Mouse (Mus musculus) heart, embryonic 15.5 days (tissue): ENCODE data around the gene Tomm34. TPM values are rescaled to one million over a fixed set of nuclear protein-coding genes. Genes with fewer than 3 reads are reported as not detected.

Source experiments
- ATAC-seq: fragments of 200-750 bp; cut with Nextera tagmentation; replicated peaks from 2 replicates; pipeline ENCODE4 v1.8.0; 2017; ENCODE audit warnings: low read depth, moderate TSS enrichment; ENCODE audit not compliant: insufficient number of reproducible peaks, insufficient read depth, low FRiP score
- H3K27ac ChIP-seq: fragments of 300-500 bp; sonication (generic); 2 replicates; pipeline ENCODE4 v1.5.1; 2015; ENCODE audit warnings: mild to moderate bottlenecking, inconsistent platforms
- H3K27me3 ChIP-seq: fragments of 300-500 bp; sonication (generic); 2 replicates; pipeline ENCODE4 v1.6.1; 2015; ENCODE audit warnings: inconsistent platforms
- H3K36me3 ChIP-seq: fragments of 300-500 bp; sonication (generic); 2 replicates; pipeline ENCODE4 v1.6.1; 2015; ENCODE audit warnings: mild to moderate bottlenecking, inconsistent platforms
- H3K4me1 ChIP-seq: fragments of 300-500 bp; sonication (generic); replicated peaks from 2 replicates; pipeline ENCODE4 v1.6.1; 2015; ENCODE audit warnings: inconsistent platforms
- H3K4me2 ChIP-seq: fragments of 300-500 bp; sonication (generic); 2 replicates; pipeline ENCODE4 v1.6.1; 2015; ENCODE audit warnings: inconsistent platforms, mild to moderate bottlenecking, moderate library complexity
- H3K4me3 ChIP-seq: fragments of 300-500 bp; sonication (generic); 2 replicates; pipeline ENCODE4 v1.5.1; 2015; ENCODE audit warnings: mild to moderate bottlenecking, inconsistent platforms
- H3K9ac ChIP-seq: fragments of 300-500 bp; sonication (generic); 2 replicates; pipeline ENCODE4 v1.6.1; 2015; ENCODE audit warnings: mild to moderate bottlenecking, inconsistent platforms
- H3K9me3 ChIP-seq: fragments of 300-500 bp; sonication (generic); replicated peaks from 2 replicates; pipeline ENCODE4 v1.6.1; 2016; ENCODE audit warnings: inconsistent platforms
- WGBS: fragments of 180-500 bp; shearing (Covaris S2); methylation state at CpG from one replicate; pipeline ENCODE4 v1.1.7; 2015; ENCODE audit warnings: mixed read lengths; 5-methylcytosine and 5-hydroxymethylcytosine counted together
- polyA plus RNA-seq: library from polyadenylated mRNA; unstranded; fragments of >200 nt; fragmentation: Nextera tagmentation; extraction: Ambion mirVana; gene quantifications from 2 replicates; pipeline ENCODE4 v1.2.1, GENCODE M21; 2015

Tomm34 gene
- 42.8 and 51.8 TPM in 2 replicates for polyA plus RNA-seq

GRCm38 (mm10) chr2:164070765-164071436 lies at the start of gene Tomm34:
TSS of gene Tomm34 (minus strand) at chr2:164071169.
- 0 out of 2 replicates have a peak, but pooled peaks cover 2% of the 10 kb centered on the region for H3K36me3 ChIP-seq
- H3K27me3 ChIP-seq, result no peaks in the 10 kb centered on the region
- peak within 1 kb of the TSS; percentile 82 for H3K27ac ChIP-seq
- peak within 1 kb of the TSS; percentile 94 for H3K4me2 ChIP-seq
- H3K9me3 ChIP-seq, result no peaks in the 10 kb centered on the region
- peak; percentile 98 for ATAC-seq
- peaks cover 27% of the 10 kb centered on the region for H3K4me1 ChIP-seq
- peak within 1 kb of the TSS; percentile 75 for H3K9ac ChIP-seq
- peak within 1 kb of the TSS; percentile 83 for H3K4me3 ChIP-seq
- WGBS, result under 1% methylated on average over 55 of the region's 55 CpGs

- Histone ChIP-seq H3K27me3 (no peaks in the 10 kb centered on the region), H3K36me3 (peaks cover 19% of the 10 kb centered on the region), H3K9me3 (no peaks in the 10 kb centered on the region), H3K4me3 (no peak overlapping the region), H3K9ac (no peak overlapping the region), H3K27ac (no peak overlapping the region), H3K4me1 (no peaks in the 10 kb centered on the region), H3K4me2 (no peak overlapping the region)
- WGBS, result 90% methylated on average over 6 of the region's 6 CpGs
- no peak for ATAC-seq
Observed at GRCm38 (mm10) chr2:164119503-164119902, 48.5 kb upstream of the Tomm34 start.

DNA sequence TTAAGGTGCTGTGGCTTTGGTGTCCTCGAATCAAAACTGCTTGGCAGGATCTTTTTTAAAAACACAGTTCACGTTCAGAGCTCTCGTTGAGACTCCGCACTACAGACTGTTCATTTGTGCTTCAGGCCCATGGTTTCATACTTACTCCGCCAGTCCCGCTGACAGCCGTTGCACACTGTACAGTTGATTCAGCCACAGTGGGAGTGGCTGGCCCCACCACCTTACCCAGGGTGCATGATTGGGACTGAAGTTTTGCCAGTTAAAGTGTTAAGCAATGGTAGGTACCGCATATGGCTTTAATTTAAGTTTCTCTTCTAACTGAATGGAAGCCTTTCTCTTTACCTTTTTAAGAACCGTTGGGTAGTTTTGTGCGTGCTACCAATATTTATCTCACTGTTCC lies 44.6 kb upstream of the Tomm34 start:
- ATAC-seq, result no peak
- WGBS, result 81% methylated on average over 10 of the region's 10 CpGs
- no peaks in the 10 kb centered on the region; the same call in 1 of the 2 replicates for H3K4me1 ChIP-seq
- H3K9me3 ChIP-seq, result no peaks in the 10 kb centered on the region
- peaks cover 19% of the 10 kb centered on the region for H3K36me3 ChIP-seq
- H3K4me2 ChIP-seq, result no peak overlapping the region
- no peak overlapping the region for H3K4me3 ChIP-seq
- H3K27me3 ChIP-seq, result no peaks in the 10 kb centered on the region
- H3K9ac ChIP-seq, result no peak overlapping the region
- H3K27ac ChIP-seq, result no peak overlapping the region

GRCm38 (mm10) chr2:164114051-164114450 lies 43.1 kb upstream of the Tomm34 start:
- Histone ChIP-seq H3K4me1 (no peaks in the 10 kb centered on the region; the same call in 1 of the 2 replicates), H3K9me3 (no peaks in the 10 kb centered on the region), H3K27ac (no peak overlapping the region), H3K27me3 (no peaks in the 10 kb centered on the region), H3K4me3 (no peak overlapping the region), H3K9ac (no peak overlapping the region), H3K4me2 (no peak overlapping the region), H3K36me3 (peaks cover 9% of the 10 kb centered on the region)
- 90% methylated on average over 6 of the region's 6 CpGs for WGBS
- ATAC-seq, result no peak

- 73% methylated on average over 8 of the region's 8 CpGs for WGBS
- H3K9ac ChIP-seq, result no peak overlapping the region
- no peaks in the 10 kb centered on the region for H3K36me3 ChIP-seq
- H3K9me3 ChIP-seq, result no peaks in the 10 kb centered on the region
- peaks cover 15% of the 10 kb centered on the region for H3K4me1 ChIP-seq
- peak overlapping the region; percentile 13; the same call in 1 of the 2 replicates for H3K27ac ChIP-seq
- no peak overlapping the region for H3K4me3 ChIP-seq
- 0 out of 2 replicates have a peak, but pooled peaks have one; percentile 43 for ATAC-seq
- H3K4me2 ChIP-seq, result no peak overlapping the region
- H3K27me3 ChIP-seq, result no peaks in the 10 kb centered on the region
Observed at GRCm38 (mm10) chr2:164111546-164111945, 40.6 kb upstream of the Tomm34 start.

DNA sequence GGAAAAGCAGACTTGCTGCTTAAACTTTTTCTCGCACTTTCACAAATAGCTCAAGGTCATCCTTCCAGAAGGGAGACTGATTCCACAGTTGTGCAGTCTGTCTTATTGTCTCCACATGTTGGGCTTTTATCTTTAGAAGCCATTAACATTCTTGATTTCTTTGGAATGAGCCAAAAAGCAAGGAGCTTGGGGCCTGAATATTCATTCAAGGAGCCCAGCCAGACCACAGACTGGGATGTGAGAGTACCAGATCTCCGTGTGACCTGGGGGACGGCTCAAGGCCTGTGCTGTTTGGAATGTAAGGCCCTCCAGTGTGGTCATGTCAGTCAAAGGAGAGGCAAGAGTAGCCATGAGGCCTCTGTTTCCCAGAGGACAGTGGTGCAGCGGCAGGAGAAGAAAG lies 37.5 kb upstream of the Tomm34 start:
- ATAC-seq, result no peak
- H3K36me3 ChIP-seq, result peaks cover 8% of the 10 kb centered on the region; the same call in 1 of the 2 replicates
- H3K9me3 ChIP-seq, result no peaks in the 10 kb centered on the region
- no peak overlapping the region for H3K9ac ChIP-seq
- no peaks in the 10 kb centered on the region for H3K27me3 ChIP-seq
- H3K4me2 ChIP-seq, result no peak overlapping the region
- 0 out of 2 replicates have a peak overlapping the region, but pooled peaks have one; percentile 15 for H3K27ac ChIP-seq
- WGBS, result 46% methylated on average over 4 of the region's 4 CpGs
- H3K4me1 ChIP-seq, result peaks cover 15% of the 10 kb centered on the region
- no peak overlapping the region for H3K4me3 ChIP-seq

- Histone ChIP-seq H3K4me1 (peaks cover 15% of the 10 kb centered on the region), H3K4me3 (no peak overlapping the region), H3K36me3 (peaks cover 8% of the 10 kb centered on the region; the same call in 1 of the 2 replicates), H3K27ac (no peak overlapping the region), H3K9me3 (no peaks in the 10 kb centered on the region), H3K4me2 (no peak overlapping the region), H3K27me3 (no peaks in the 10 kb centered on the region), H3K9ac (no peak overlapping the region)
- ATAC-seq, result no peak
- 63% methylated on average over 16 of the region's 16 CpGs for WGBS
Observed at GRCm38 (mm10) chr2:164107125-164107874, 36.3 kb upstream of the Tomm34 start.

DNA sequence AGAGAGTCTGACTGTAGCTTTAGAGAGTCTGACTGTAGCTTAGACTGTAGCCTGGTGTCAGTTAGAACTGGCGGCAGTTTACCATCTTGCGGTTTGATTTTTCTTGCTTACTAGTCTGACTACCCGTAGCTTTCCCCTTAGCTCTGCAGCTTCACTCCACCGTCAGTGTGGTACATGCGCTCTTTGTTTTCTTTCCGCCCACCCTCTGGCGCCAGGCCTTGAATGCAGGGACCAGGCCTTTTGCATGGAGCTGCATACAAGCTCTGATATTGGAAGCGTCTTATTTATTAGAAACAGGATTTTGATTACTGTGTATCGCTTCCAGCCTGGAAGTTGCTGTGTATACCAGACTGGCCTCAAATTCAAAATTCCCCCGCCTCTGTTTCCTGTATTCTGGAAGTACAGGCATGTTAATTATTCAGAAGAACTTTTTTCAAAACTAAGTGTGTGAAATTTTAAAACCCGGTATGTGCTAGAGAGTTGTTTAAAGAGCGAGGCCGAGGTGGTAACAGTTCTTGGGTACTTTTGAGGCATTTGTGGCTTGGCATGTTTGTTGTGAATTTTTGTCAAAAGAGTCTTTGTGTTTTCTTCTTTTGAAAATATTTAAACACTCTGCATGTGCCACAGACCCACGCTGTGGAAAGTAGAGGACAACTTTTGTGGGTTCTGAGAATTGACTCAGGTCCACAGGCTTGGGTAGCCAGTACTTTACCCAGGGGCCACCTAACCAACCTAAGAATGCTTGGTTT lies 35.5 kb upstream of the Tomm34 start:
- Histone ChIP-seq H3K27ac (no peak overlapping the region), H3K4me2 (no peak overlapping the region), H3K4me1 (peaks cover 15% of the 10 kb centered on the region), H3K9me3 (no peaks in the 10 kb centered on the region), H3K4me3 (no peak overlapping the region), H3K9ac (no peak overlapping the region), H3K36me3 (peaks cover 16% of the 10 kb centered on the region), H3K27me3 (no peaks in the 10 kb centered on the region)
- no peak for ATAC-seq
- 85% methylated on average over 14 of the region's 14 CpGs for WGBS

DNA sequence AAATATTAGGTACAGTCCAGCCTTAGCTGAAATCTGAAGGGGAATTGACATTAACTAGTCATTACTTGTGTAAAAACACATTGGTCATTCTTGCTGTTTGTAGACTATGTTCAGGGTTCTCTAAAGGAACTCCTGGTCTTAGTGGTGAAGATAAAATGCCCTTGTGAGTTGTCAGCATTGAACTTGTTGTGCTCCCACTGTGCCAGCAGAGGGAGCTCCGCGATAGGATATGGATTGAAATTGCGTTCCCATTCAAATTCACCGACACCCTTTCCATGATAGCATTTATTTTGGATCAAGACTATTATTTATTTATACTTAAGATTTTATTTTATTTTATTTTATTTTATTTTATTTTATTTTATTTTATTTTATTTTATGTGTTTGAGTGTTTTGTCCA lies 32.5 kb upstream of the Tomm34 start:
- Histone ChIP-seq H3K27me3 (no peaks in the 10 kb centered on the region), H3K9ac (no peak overlapping the region), H3K36me3 (peaks cover 36% of the 10 kb centered on the region), H3K9me3 (no peaks in the 10 kb centered on the region), H3K27ac (no peak overlapping the region), H3K4me2 (no peak overlapping the region), H3K4me3 (no peak overlapping the region), H3K4me1 (peaks cover 12% of the 10 kb centered on the region)
- ATAC-seq, result no peak
- 34% methylated on average over 4 of the region's 4 CpGs for WGBS

GRCm38 (mm10) chr2:164102366-164102765 lies 31.4 kb upstream of the Tomm34 start:
- Histone ChIP-seq H3K4me3 (no peak overlapping the region), H3K4me1 (peaks cover 4% of the 10 kb centered on the region), H3K27ac (no peak overlapping the region), H3K9me3 (no peaks in the 10 kb centered on the region), H3K4me2 (no peak overlapping the region), H3K36me3 (peaks cover 41% of the 10 kb centered on the region), H3K27me3 (no peaks in the 10 kb centered on the region), H3K9ac (no peak overlapping the region)
- 72% methylated on average over 3 of the region's 3 CpGs for whole genome bisulfite sequencing
- no peak for ATAC-seq

- Histone ChIP-seq H3K36me3 (peaks cover 41% of the 10 kb centered on the region), H3K9me3 (no peaks in the 10 kb centered on the region), H3K9ac (no peak overlapping the region), H3K4me1 (peaks cover 1% of the 10 kb centered on the region; the same call in 1 of the 2 replicates), H3K27me3 (no peaks in the 10 kb centered on the region), H3K4me2 (no peak overlapping the region), H3K4me3 (no peak overlapping the region), H3K27ac (no peak overlapping the region)
- no peak for ATAC-seq
- 71% methylated on average over 1 of the region's 1 CpGs for WGBS
Observed at GRCm38 (mm10) chr2:164101936-164102335, 31.0 kb upstream of the Tomm34 start.
